Mouse (Mus musculus) midbrain, embryonic 14.5 days (tissue): ENCODE data around the gene D5Ertd579e. TPM values are rescaled to one million over a fixed set of nuclear protein-coding genes. Genes with fewer than 3 reads are reported as not detected.

ENCODE experiments used
- ATAC-seq: fragments of 200-750 bp; cut with Nextera tagmentation; 2 replicates; pipeline ENCODE4 v1.8.0; 2017; ENCODE audit warnings: moderate number of reproducible peaks, moderate library complexity; ENCODE audit not compliant: low FRiP score, low TSS enrichment
- DNase-seq: peaks from one replicate; pipeline ENCODE4 v3.0.0-alpha.2; 2015
- H3K27ac ChIP-seq: fragments of 300-500 bp; sonication (generic); replicated peaks from 2 replicates; pipeline ENCODE4 v1.5.1; 2014; ENCODE audit warnings: mild to moderate bottlenecking, low read depth, low read length, moderate library complexity
- H3K27me3 ChIP-seq: fragments of 300-500 bp; sonication (generic); 2 replicates; pipeline ENCODE4 v1.6.1; 2014; ENCODE audit warnings: low read length, control low read depth, mixed read lengths; ENCODE audit not compliant: control insufficient read depth, insufficient read depth
- H3K36me3 ChIP-seq: fragments of 300-500 bp; sonication (generic); 2 replicates; pipeline ENCODE4 v1.6.1; 2014; ENCODE audit warnings: low read length, control low read depth; ENCODE audit not compliant: control insufficient read depth, insufficient read depth
- H3K4me1 ChIP-seq: fragments of 300-500 bp; sonication (generic); 2 replicates; pipeline ENCODE4 v1.6.1; 2014; ENCODE audit warnings: mild to moderate bottlenecking, antibody characterized with exemption, low read length, control low read depth; ENCODE audit not compliant: control insufficient read depth, insufficient read depth
- H3K4me2 ChIP-seq: fragments of 300-500 bp; sonication (generic); 2 replicates; pipeline ENCODE4 v1.6.1; 2014; ENCODE audit warnings: mild to moderate bottlenecking, low read length, moderate library complexity
- H3K4me3 ChIP-seq: fragments of 300-500 bp; sonication (generic); replicated peaks from 2 replicates; pipeline ENCODE4 v1.5.1; 2014; ENCODE audit warnings: low read depth, low read length
- H3K9ac ChIP-seq: fragments of 300-500 bp; sonication (generic); replicated peaks from 2 replicates; pipeline ENCODE4 v1.6.1; 2014; ENCODE audit warnings: mild to moderate bottlenecking, low read length, moderate library complexity
- H3K9me3 ChIP-seq: fragments of 300-500 bp; sonication (generic); 2 replicates; pipeline ENCODE4 v1.6.1; 2016; ENCODE audit warnings: low read length, control low read depth, mixed read lengths; ENCODE audit not compliant: control insufficient read depth
- WGBS: fragments of 180-500 bp; shearing (Covaris S2); extraction: QIAGEN DNeasy Blood & Tissue Kit; methylation state at CpG from one replicate; pipeline ENCODE4 v1.1.7; 2014; 5-methylcytosine and 5-hydroxymethylcytosine counted together
- polyA plus RNA-seq: library from polyadenylated mRNA; unstranded; fragments of >200 nt; fragmentation: Nextera tagmentation; extraction: Ambion mirVana; gene quantifications from 2 replicates; pipeline ENCODE4 v1.2.1, GENCODE M21; 2014

Gene D5Ertd579e
- polyA plus RNA-seq, 1 experiment from 2014 or later = 53.7 TPM

DNA sequence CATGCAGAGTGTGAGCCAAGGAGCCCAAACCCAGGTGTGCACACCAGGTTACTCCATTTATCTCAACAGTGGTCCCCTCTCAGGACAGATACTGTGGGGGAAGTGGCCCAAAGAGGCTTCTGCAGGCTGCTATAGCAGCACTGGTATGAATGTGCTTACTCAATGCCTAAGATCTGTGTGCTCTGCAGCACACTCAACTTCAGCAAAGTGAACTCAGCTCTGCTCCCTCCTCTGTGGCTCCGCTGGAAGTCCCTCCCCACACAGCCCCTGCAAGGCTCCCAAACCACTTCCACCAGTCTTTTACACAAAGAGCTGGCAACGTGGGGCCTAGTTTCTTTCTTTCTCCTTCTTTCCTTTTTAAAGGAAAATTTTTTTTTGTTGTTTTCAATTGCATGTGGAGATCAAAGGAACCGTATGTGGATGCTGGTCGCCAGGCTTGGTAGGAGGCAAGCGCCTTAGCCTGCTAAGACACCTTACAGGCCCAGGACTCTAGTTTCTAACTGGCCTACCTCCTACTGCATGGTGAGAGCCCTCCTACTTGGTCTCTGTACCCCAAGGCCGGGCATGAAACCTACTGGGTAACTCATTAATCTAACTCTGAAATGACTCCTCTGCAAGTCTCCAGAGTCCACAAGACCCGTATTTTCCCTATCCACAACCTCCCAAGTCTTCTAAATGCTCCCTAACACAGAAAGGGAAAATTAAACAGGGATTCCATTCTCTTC lies 138.1 kb downstream of the D5Ertd579e start:
- H3K27me3 ChIP-seq = no peaks in the 10 kb centered on the region
- H3K4me2 ChIP-seq = no peak overlapping the region
- DNase-seq (no peak), ATAC-seq (no peak)
- H3K9me3 ChIP-seq = no peaks in the 10 kb centered on the region
- no peak overlapping the region for H3K4me3 ChIP-seq
- 43% methylated on average over 7 of the region's 7 CpGs for WGBS
- no peak overlapping the region for H3K9ac ChIP-seq
- no peaks in the 10 kb centered on the region for H3K36me3 ChIP-seq
- H3K4me1 ChIP-seq = 0 out of 2 replicates have a peak, but pooled peaks cover 2% of the 10 kb centered on the region
- no peak overlapping the region for H3K27ac ChIP-seq

DNA sequence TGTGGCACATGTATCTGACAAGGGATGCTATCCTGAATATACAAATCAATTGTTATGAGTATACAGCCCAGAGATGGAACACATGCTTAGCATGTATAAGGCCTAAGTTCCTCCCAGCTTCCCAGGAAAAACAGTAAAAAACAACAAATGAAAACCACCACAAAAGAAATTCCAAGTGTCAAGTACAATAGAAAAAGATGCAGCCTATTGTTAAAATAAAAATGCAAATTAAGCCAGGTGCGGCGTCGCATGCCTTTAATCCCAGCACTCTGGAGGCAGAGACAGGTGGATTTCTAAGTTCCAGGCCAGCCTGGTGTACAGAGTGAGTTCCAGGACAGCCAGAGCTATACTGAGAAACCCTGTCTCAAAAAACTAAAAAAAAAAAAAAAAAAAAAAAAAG lies 138.9 kb downstream of the D5Ertd579e start:
- WGBS = 69% methylated on average over 3 of the region's 3 CpGs
- DNase-seq = no peak
- H3K36me3 ChIP-seq = no peaks in the 10 kb centered on the region

DNA sequence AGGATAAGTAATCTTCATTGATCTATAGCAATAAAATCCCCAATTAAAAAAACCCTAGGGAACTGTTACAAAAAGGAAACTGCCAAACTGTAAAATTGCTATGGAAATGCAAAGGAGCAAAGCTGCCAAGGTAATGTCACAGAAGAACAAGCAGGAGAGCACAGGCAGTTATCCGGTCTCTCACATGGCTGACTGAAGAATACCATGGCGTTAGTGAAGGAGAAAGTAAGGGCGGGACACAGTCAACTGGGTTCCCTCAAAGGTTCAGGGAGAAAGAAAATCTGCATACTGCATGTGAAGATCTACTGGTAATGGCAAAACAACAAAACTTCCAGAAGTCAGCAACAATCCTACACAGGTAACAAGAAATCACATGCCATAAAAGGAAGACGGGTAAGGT lies 139.5 kb downstream of the D5Ertd579e start:
- no peak for ATAC-seq
- no peaks in the 10 kb centered on the region for H3K36me3 ChIP-seq
- no peak overlapping the region for H3K9ac ChIP-seq
- no peak overlapping the region for H3K4me2 ChIP-seq
- H3K9me3 ChIP-seq = no peaks in the 10 kb centered on the region
- no peak for DNase-seq
- H3K4me3 ChIP-seq = no peak overlapping the region
- WGBS = 57% methylated on average over 4 of the region's 4 CpGs
- 0 out of 2 replicates have a peak, but pooled peaks cover 2% of the 10 kb centered on the region for H3K4me1 ChIP-seq
- H3K27ac ChIP-seq = no peak overlapping the region
- H3K27me3 ChIP-seq = no peaks in the 10 kb centered on the region

More for the DNA sequence above, 138.9 kb downstream of the D5Ertd579e start:
- Histone ChIP-seq H3K4me3 (no peak overlapping the region), H3K27me3 (no peaks in the 10 kb centered on the region), H3K9me3 (no peaks in the 10 kb centered on the region), H3K9ac (no peak overlapping the region), H3K4me2 (no peak overlapping the region), H3K27ac (no peak overlapping the region), H3K4me1 (0 out of 2 replicates have a peak, but pooled peaks cover 2% of the 10 kb centered on the region)
- ATAC-seq = no peak

DNA sequence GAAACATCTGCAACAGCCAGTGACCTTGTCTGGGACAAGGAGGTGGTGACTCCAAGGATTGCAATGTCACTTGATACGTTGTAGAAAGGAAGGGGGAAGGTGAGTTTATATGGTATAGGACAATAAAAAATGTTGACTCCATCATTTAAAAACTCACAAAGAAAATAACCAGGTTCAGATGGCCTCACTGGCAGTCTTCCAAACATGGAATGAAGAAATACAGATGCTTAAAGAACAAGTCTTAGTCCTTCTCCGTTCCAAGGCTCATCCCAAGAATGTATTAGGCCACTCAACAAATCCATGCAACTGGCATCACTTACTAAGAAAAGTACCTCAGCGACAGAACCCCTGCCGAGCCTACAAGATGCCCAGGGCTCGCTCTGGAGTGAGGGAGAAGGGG lies 141.3 kb downstream of the D5Ertd579e start:
- DNase-seq (no peak), ATAC-seq (no peak)
- whole genome bisulfite sequencing = 82% methylated on average over 5 of the region's 5 CpGs
- Histone ChIP-seq H3K4me2 (no peak overlapping the region), H3K4me3 (no peak overlapping the region), H3K36me3 (no peaks in the 10 kb centered on the region), H3K9ac (no peak overlapping the region), H3K27me3 (no peaks in the 10 kb centered on the region), H3K27ac (no peak overlapping the region), H3K9me3 (no peaks in the 10 kb centered on the region), H3K4me1 (0 out of 2 replicates have a peak, but pooled peaks cover 2% of the 10 kb centered on the region)

DNA sequence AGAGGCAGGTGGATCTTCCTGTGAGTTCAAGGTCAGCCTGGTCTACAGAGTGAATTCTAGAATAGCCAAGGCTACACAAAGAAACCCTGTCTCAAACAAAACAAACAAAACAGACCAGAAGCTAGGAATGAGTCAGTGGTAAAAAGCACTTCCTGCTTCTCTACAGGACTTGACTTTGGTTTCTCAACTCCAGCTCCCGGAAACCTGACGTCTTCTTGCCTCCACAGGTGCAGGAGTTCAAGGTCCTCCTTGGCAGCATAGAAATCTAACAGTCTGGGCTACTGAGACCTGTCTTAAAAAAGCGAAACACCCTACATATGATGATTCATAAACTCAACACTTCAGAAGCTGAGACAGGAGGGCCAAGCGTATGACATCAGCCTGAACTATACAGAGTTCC lies 141.9 kb downstream of the D5Ertd579e start:
- H3K9ac ChIP-seq = no peak overlapping the region
- H3K9me3 ChIP-seq = no peaks in the 10 kb centered on the region
- DNase-seq (no peak), ATAC-seq (no peak)
- H3K27me3 ChIP-seq = no peaks in the 10 kb centered on the region
- WGBS = 90% methylated on average over 4 of the region's 4 CpGs
- H3K4me2 ChIP-seq = no peak overlapping the region
- H3K4me3 ChIP-seq = no peak overlapping the region
- no peaks in the 10 kb centered on the region for H3K36me3 ChIP-seq
- H3K27ac ChIP-seq = no peak overlapping the region
- 0 out of 2 replicates have a peak, but pooled peaks cover 2% of the 10 kb centered on the region for H3K4me1 ChIP-seq

DNA sequence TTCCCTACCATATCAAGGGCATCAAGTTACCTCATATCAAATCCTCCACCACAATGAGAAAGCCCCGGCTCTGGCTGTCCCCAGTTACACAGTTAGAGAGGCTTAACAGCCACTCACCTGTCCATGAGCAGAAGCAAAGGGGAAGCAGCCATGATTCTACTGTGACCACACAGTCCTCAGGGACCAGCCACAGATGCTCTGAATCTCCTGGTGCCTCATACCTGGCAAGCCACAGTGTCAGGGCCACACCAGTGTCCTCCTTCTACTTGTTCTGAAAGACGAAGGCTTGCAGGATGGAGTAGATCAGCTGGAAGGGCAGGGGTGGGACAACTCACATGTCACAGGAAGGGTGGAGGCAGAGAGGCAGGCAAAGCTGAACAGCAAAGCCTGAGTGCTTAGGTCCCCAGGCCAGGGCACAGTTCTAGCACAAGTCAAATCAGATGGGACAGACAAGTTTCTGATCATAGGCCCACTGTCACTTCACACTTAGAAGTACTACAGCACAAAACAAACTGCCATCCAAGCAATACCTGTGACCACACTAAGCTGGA lies 142.7 kb downstream of the D5Ertd579e start:
- WGBS = 81% methylated on average over 2 of the region's 2 CpGs
- H3K9ac ChIP-seq = no peak overlapping the region
- ATAC-seq = no peak

DNA sequence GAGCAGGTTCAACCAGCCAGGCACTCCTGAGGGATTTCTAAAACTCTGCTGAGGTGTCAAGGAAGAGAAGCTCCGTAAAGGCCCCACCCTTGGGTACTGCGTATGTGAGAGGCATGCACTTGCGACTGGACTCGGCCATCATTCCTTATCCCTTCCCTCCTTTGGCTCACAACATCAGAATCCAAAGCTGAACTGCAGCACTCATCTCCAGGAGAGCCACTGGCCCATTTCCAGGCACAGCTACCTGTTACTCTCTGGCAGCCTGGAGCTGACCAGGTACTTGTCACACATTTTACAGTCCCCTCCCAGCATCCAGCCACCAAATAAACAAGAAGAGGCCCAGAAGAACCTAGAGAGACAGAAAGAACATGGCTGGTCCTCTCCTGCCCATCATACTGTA lies 143.4 kb downstream of the D5Ertd579e start:
- no peak overlapping the region for H3K4me2 ChIP-seq
- no peaks in the 10 kb centered on the region for H3K9me3 ChIP-seq
- no peaks in the 10 kb centered on the region for H3K27me3 ChIP-seq
- H3K27ac ChIP-seq = no peak overlapping the region
- no peak overlapping the region for H3K4me3 ChIP-seq
- H3K9ac ChIP-seq = no peak overlapping the region
- no peak for ATAC-seq
- no peaks in the 10 kb centered on the region for H3K36me3 ChIP-seq
- no peak for DNase-seq
- 92% methylated on average over 4 of the region's 4 CpGs for WGBS
- H3K4me1 ChIP-seq = no peaks in the 10 kb centered on the region

More for the DNA sequence above, 142.7 kb downstream of the D5Ertd579e start:
- DNase-seq = no peak
- H3K36me3 ChIP-seq = no peaks in the 10 kb centered on the region
- H3K4me2 ChIP-seq = no peak overlapping the region
- H3K4me1 ChIP-seq = 0 out of 2 replicates have a peak, but pooled peaks cover 2% of the 10 kb centered on the region
- no peaks in the 10 kb centered on the region for H3K27me3 ChIP-seq
- H3K4me3 ChIP-seq = no peak overlapping the region
- H3K9me3 ChIP-seq = no peaks in the 10 kb centered on the region
- no peak overlapping the region for H3K27ac ChIP-seq
